Comparison of ENCODE assay signal across 10 mouse cellular contexts in the genomic region with DNA sequence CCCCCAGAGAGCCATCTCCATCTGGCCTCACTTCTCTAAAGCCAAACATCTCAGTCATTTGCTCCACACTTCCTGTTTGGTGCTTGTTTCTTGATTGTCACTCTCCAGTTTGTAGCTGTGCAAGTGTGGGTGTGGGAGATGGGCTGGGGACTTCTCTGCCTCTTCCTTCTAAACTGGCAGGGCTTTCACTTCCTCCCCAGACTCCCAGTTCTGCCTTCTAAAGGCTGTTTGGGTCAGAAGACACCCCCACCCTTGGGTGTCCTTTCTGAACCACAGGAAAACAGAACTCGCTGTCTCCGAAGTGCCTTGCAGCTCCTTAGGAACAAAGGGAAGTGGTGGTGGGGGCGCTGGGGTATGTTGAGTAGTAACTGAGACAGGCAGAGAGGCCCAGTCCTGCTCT. TPM values are rescaled to one million over a fixed set of nuclear protein-coding genes. Genes with fewer than 3 reads are reported as not detected.
DNase-seq lines count a peak whose midpoint lies in the region; ATAC-seq and TF ChIP-seq lines count a peak whose summit lies in the region.
"Had no signal": no experiment of that assay in that cellular context is flagged by ENCODE, and none has a peak within 500 bp of the region (broad histone marks: within the 10 kb centered on the region; RNA-seq: fewer than 3 reads in every experiment).

No protein-coding gene starts in this region.

- no peak for TF ChIP-seq CTCF in thymus, adult 2 months (IDR thresholded peaks at IDR 0.05; ENCODE audit: borderline replicate concordance, control insufficient read depth, extremely low read depth, insufficient read depth, low read length, poor library complexity)
- TF ChIP-seq CTCF in midbrain, postnatal 0 days (IDR thresholded peaks at IDR 0.05): no peak

- 29% methylated on average over 3 of the region's 3 CpGs for WGBS in thymus, adult 2 months
- WGBS in midbrain, postnatal 0 days: 72% methylated on average over 3 of the region's 3 CpGs

- no peak overlapping the region for H3K9ac ChIP-seq in midbrain, postnatal 0 days (replicated peaks; ENCODE audit: low read length, poor library complexity, severe bottlenecking)
- H3K9ac ChIP-seq: heart, embryonic 15.5 days; neural tube, embryonic 12.5 days had no signal

- H3K4me3 ChIP-seq in thymus, adult 2 months (ENCODE audit: control insufficient read depth, insufficient read depth, low read length): peak overlapping the region; percentile 12; the same call in 1 of the 2 replicates
- no peak overlapping the region for H3K4me3 ChIP-seq in midbrain, postnatal 0 days (ENCODE audit: low read depth, low read length)
- H3K4me3 ChIP-seq: heart, embryonic 15.5 days; neural tube, embryonic 12.5 days had no signal

- no peak overlapping the region for H3K4me2 ChIP-seq in midbrain, postnatal 0 days (ENCODE audit: low read depth, low read length, poor library complexity, severe bottlenecking)
- H3K4me2 ChIP-seq: heart, embryonic 15.5 days; neural tube, embryonic 12.5 days had no signal

- no peak for ATAC-seq in midbrain, postnatal 0 days (ENCODE audit: low FRiP score)

- peaks cover 26% of the 10 kb centered on the region for H3K4me1 ChIP-seq in thymus, adult 2 months (replicated peaks; ENCODE audit: control insufficient read depth, insufficient read depth, low read length)
- H3K4me1 ChIP-seq in midbrain, postnatal 0 days (ENCODE audit: insufficient read depth, low read length): no peaks in the 10 kb centered on the region

- peak; percentile 39 for DNase-seq in gastrocnemius, postnatal 25 days
- DNase-seq in gastrocnemius, postnatal 4 days (ENCODE audit: low spot score in 2 of 2): no peak
- peak; percentile 19 for DNase-seq in thymus, adult 2 months
- no peak for DNase-seq in thymus, postnatal 0 days (ENCODE audit: low spot score)
- DNase-seq in lung, postnatal 36 days: peak; percentile 77
- DNase-seq in thymus, postnatal 4 days: peak; percentile 32
- DNase-seq in midbrain, postnatal 0 days (ENCODE audit: low spot score): no peak
- DNase-seq in cerebellum, adult 9-10 months: no peak

- H3K27ac ChIP-seq in thymus, adult 2 months (ENCODE audit: control insufficient read depth, insufficient read depth, low read length): peak overlapping the region; percentile 3; the same call in 1 of the 2 replicates
- no peak overlapping the region for H3K27ac ChIP-seq in midbrain, postnatal 0 days (ENCODE audit: low read depth, low read length)
- H3K27ac ChIP-seq: heart, embryonic 15.5 days; neural tube, embryonic 12.5 days had no signal

- no peaks in the 10 kb centered on the region for H3K36me3 ChIP-seq in thymus, adult 2 months (ENCODE audit: control insufficient read depth, insufficient read depth, low read length)
- no peaks in the 10 kb centered on the region for H3K36me3 ChIP-seq in midbrain, postnatal 0 days (ENCODE audit: insufficient read depth, low read length)
- H3K36me3 ChIP-seq: heart, embryonic 15.5 days; neural tube, embryonic 12.5 days had no signal

- H3K9me3 ChIP-seq in midbrain, postnatal 0 days (ENCODE audit: low read length): no peaks in the 10 kb centered on the region
- H3K9me3 ChIP-seq: heart, embryonic 15.5 days; neural tube, embryonic 12.5 days had no signal

- no peaks in the 10 kb centered on the region; the same call in 1 of the 2 replicates for H3K27me3 ChIP-seq in thymus, adult 2 months (ENCODE audit: control insufficient read depth, insufficient read depth, low read length)
- H3K27me3 ChIP-seq in midbrain, postnatal 0 days (ENCODE audit: insufficient read depth, low read length): peaks cover 14% of the 10 kb centered on the region

- TF ChIP-seq POLR2A in thymus, adult 2 months (IDR thresholded peaks at IDR 0.05; ENCODE audit: control insufficient read depth, extremely low read depth, insufficient read depth, low read length, poor library complexity): no peak

RNA-seq across cellular contexts. Expression of gene Il6ra, which starts 1.8 kb away (rescaled TPM):
- total RNA-seq in gastrocnemius, postnatal 25 days (2021): 1 to 10 TPM; 3.1 to 4.2 TPM
- total RNA-seq in gastrocnemius, postnatal 4 days (2021): 1 to 10 TPM; 3.8 to 4.2 TPM
- polyA plus RNA-seq in thymus, adult 2 months (2012; rRNA removed): 10.4 and 11.1 TPM in 2 replicates
- 4.1 and 4.2 TPM in 2 replicates for polyA plus RNA-seq in thymus, postnatal 0 days (2015; fragmentation: Nextera tagmentation; extraction: Ambion mirVana)
- total RNA-seq in midbrain, postnatal 0 days (2014; rRNA removed): 0.99 and 2.0 TPM in 2 replicates
- polyA plus RNA-seq in midbrain, postnatal 0 days (2015; fragmentation: Nextera tagmentation; extraction: Ambion mirVana): 1.1 and 1.8 TPM in 2 replicates

RNA-seq across cellular contexts. Expression of gene Atp8b2, which starts 52.1 kb away (rescaled TPM):
- 10 to 100 TPM; 14.1 to 15.1 TPM for total RNA-seq in gastrocnemius, postnatal 25 days (2021)
- total RNA-seq in gastrocnemius, postnatal 4 days (2021): 10 to 100 TPM; 64.6 to 67.7 TPM
- 109 and 123 TPM in 2 replicates for polyA plus RNA-seq in thymus, adult 2 months (2012; rRNA removed)
- polyA plus RNA-seq in thymus, postnatal 0 days (2015; fragmentation: Nextera tagmentation; extraction: Ambion mirVana): 7.9 and 8.7 TPM in 2 replicates
- total RNA-seq in midbrain, postnatal 0 days (2014; rRNA removed): 68.9 and 95.4 TPM in 2 replicates
- 7.9 and 9.0 TPM in 2 replicates for polyA plus RNA-seq in midbrain, postnatal 0 days (2015; fragmentation: Nextera tagmentation; extraction: Ambion mirVana)

Comparison
In these comparisons a context has a peak if more than half of its experiments do, and no peak if none do; other contexts are left out.
1. DNase-seq: peak in gastrocnemius, postnatal 25 days (single experiment), thymus, adult 2 months (single experiment), lung, postnatal 36 days (single experiment) and thymus, postnatal 4 days (single experiment); none in gastrocnemius, postnatal 4 days (0 of 2), thymus, postnatal 0 days (single experiment), midbrain, postnatal 0 days (single experiment) and cerebellum, adult 9-10 months (single experiment).